Mouse (Mus musculus) T-helper 2 cell (primary cell): ENCODE data around the gene Abhd15.
"Not testable (repeated sequence)": the region's sequence is repeated elsewhere in the genome, so short reads cannot be mapped to it uniquely, and the experiment has no call there.

ENCODE experiments used
- in situ Hi-C: fragments of 300-600 bp; cut with MboI, MseI; formaldehyde crosslinking; loops from one replicate; pipeline ENCODE4 v1.15.1; 2025; ENCODE audit warnings: high pct_unique_total_duplicates

Gene Abhd15

DNA sequence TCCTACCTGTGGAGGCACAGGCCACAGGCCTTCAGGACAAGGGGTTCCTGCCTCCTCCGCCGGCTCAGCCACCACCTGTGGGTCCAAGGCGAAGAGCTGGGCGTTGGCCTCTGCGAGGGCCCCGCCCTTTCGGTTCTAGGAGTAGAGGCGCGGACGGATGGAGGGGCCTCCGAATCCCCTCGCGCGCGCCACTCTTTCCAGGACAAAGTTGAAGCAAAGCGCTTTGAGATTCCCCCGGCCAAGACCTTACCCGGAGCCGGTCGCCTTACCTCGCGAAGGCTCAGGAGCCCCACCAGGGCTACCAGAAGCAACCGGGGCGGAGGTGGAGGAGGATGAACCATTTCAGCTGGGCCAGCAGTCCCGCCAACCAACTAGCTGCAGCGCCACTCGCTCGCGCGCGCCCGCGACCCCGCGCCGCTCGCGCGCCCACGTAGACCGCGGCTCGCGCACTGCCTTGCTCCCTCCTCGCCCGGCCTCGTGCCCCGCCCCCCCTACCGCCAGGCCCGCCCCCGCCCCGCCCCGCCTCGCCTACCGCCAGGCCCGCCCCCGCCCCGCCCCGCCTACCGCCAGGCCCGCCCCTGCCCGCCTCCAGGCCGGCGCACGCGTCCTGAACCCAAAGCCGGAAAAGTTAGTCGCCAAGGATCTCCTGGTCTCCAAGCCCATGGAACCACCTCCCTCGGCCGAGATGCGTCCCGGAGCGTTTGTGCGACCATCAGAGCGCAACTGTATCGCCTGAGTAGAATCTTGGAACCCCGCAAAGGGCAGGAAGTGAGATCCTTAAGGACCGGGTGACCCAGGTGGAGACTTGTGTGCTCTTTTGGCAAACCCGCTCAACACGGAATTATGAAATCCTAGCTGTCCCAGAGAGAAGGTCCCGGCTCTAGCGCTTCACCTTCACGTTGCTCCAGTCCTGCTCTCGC lies 1.8 kb upstream of the Abhd15 start:
- in situ Hi-C loops: no loop called here

DNA sequence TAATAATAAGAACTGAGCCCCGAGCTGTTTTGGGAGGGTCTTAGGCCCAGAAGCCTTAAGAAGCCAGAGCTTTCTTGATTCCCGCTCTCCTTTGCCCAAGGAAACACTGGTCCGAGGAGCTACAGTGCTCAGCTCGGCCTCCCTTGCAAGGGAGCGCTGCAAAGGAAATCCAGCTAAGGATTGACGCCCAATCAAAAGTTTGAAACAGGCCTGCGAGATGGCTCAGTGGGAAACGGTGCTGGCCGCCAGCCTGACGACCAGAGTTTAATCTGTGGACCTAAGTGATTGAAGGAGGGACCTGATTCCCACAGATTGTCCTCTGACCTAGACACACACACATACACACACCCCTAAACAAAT lies 1.1 kb upstream of the Abhd15 start:
- in situ Hi-C loops: no loop called here

DNA sequence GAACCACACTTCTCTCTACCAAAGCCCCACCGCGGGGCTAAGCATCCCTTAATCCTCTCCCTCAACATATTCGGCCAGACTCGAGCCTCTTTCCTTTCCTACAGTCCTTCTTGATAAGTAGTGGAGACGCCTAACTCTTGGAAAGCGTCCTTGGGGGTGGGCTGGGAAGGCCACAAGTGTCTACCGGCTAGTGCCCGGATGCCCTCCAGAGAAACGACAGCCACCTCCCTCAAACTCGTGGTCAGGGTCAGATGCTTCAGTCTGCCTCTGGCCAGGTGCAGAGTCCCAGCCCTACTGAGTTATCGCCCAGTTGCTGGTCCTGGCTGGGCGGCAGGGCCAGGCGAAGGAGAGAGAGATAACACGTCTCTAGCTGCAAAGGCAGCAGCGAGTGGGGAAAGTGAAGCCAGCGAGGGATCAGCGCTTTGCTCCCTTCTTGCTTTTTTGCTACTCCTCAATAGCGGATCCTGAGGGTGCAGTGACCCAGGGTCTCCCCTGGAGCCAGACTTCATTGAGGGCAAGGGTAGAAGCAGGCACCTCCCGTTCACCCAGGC lies 565 bp upstream of the Abhd15 start:
- in situ Hi-C loops: no loop called here

DNA sequence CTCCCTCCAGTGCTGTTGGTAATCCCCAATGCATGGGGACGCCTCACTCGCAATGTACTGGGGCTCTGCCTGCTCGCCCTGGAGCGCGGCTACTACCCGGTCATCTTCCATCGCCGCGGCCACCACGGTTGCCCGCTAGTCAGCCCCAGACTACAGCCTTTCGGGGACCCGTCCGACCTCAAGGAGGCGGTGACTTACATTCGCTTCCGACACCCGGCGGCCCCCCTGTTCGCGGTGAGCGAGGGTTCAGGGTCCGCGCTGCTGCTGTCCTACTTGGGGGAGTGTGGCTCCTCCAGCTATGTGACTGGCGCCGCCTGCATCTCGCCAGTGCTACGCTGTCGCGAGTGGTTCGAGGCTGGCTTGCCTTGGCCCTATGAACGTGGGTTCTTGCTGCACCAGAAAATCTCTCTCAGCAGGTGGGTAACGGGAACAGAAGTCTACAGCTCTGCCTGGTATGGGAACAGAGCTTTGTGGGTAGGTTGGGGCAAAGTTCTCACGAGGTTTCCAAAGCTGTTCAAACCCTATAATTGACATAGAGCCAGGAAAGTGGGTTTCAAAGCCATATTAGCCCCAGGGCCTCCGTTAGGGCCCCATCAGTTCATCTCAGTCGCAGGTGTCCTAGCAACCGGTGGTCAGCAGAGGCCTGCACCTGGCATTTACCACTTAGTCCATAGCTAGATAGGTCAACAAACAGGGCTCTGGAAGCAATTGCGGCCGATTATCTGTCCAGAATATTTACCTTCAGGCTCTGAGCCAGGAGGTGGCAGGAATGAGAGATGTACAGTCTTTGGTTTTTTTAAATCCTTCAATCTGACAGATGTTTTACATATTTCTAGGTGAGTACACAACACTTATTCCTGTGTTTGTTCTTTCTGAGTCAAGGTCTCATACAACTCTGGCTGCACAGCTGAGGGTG lies 974 bp downstream of the Abhd15 start, which contains the start of gene Trp53i13:
TSS of gene Trp53i13 (minus strand) at position 344 of the 916 bp plus-strand sequence.
- in situ Hi-C loops: no loop called here

DNA sequence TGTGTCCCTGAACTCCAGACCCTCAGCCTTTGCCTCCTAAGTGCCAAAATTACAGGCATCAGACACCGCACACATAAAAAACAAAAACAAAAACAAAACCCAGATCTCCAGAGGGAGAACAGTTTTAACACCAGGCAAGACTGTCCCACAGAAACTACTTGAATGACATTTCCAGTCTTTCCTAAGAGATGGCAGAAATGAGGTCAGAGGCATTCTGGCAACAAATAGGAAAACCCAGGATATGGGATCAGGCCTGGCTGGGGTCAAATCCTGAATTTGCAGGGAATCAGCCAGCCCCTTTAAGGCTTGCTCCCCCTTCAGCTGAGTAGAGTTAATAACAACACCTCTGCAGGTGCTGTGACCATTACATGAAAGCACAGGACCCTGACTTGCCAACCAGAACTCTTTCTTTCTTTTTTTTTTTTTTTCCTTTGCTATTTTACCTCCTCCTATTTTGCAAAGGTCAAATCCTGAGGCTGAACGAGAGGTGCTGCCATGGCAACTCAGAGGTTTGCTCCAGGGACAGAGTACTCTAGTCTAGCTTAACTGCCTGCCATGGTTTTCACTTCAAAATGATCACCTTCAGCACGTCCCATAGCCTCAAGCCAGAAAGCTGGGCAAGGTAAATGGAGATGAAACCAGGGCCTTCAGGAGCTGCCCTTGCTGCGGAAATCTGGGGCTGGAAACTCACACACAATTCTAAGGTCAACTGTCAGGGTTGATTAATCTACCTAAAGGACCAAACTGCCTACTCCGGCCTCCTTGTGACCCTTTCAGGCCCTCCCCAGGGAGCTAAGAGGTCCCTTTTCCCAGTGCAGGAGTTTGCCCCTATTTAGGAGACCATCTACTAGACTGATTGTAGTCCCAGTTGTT lies 1.9 kb downstream of the Abhd15 start:
- in situ Hi-C loops: no loop called here

DNA sequence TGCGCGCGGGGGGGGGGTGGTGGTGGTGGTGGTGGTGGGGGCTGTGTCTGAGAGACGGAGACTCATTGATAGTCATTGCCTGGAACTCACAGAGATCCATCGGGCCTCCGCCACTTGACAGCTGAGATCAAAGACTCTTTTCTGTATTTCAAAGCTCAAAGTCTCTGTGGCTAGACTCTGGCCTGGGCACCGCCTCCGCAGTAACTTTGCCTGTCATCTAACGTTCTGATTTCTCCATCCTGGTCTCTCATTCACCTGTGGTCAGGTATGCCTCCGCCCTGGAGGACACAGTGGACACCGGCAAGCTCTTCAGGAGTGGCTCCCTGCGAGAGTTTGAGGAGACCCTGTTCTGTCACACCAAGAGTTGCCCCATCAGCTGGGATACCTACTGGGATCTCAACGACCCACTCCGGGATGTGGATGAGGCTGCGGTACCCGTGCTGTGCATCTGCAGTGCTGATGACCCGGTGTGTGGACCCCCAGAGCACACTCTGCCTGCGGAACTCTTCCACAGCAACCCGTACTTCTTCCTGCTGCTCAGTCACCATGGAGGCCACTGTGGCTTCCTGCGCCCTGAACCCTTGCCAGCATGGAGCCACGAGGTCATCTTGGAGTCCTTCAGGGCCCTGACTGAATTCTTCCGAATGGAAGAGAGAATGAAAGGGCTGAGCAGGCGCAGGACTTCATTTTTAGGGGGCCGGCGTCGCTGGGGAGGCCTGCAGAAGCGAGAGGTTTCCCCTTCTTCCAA lies 3.3 kb downstream of the Abhd15 start:
- in situ Hi-C loops: no loop called here

DNA sequence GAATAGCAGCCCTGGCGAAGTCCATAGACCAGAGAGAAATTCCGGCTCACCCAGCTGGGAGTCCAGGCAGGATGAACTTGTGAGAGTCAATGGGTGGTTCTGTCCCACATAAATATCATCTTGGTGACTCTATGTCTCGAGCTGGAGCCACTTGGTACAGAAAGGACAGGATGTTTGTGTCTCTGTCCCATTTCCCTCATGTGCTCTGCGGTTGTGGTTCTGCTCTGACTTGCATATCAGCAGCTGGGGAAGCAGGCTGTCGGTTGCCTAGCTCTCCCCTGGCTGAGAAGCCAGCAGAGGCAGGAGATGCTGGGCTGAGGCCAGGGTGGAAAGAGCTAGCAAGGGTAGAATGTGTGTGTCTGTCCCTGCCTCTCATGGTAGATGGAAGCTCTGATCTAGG lies 4.1 kb downstream of the Abhd15 start, which contains the start of gene Gm10392:
TSS of gene Gm10392 (minus strand) at position 156 of the 400 bp plus-strand sequence.
- in situ Hi-C loops: no loop called here

DNA sequence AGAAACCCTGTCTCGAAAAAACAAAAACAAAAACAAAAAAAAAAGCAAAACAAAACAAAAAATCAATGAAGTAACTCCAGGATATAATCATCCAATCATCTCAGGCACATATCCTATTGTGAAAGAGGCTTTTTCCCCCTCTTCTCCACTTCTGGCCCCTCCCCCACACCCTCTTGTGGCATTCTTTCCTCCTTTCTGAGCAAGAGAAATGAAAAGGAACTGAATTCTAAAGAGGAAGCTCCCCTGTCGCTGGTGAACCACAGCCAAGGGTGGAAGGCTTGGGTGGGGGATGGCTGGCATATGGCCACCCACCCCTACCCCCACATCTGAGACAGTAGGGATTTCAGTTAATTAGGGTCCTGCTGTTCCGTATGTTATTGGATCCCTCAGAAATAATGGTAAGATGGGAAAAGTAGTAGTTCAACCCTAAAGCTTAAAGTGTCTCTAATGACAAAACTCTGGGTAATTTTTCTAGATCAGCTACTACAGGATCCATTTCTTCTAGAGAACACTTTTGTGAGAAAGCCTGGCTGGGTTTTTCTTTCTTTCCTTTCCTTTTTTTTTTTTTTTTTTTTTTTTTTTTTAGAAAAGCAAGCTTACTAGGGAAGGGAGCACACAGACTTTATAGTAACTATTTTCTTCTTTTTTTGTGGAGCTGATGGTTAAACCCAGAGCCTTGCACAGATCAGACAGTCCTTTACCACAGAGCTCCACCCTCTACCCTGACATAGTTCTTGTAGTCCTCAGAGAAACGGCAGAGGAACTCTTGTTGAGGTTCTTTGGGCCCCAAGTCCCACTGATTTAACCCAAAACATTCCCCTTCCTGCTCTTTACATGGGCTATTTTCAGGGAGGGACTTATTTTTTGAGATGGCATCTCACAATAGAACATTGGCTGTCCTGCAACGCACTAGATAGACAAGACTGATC lies 5.9 kb downstream of the Abhd15 start:
- in situ Hi-C loops: loop anchor here (5.0 kb wide), 1 partner anchor 91 kb away; no protein-coding TSS in a partner anchor

DNA sequence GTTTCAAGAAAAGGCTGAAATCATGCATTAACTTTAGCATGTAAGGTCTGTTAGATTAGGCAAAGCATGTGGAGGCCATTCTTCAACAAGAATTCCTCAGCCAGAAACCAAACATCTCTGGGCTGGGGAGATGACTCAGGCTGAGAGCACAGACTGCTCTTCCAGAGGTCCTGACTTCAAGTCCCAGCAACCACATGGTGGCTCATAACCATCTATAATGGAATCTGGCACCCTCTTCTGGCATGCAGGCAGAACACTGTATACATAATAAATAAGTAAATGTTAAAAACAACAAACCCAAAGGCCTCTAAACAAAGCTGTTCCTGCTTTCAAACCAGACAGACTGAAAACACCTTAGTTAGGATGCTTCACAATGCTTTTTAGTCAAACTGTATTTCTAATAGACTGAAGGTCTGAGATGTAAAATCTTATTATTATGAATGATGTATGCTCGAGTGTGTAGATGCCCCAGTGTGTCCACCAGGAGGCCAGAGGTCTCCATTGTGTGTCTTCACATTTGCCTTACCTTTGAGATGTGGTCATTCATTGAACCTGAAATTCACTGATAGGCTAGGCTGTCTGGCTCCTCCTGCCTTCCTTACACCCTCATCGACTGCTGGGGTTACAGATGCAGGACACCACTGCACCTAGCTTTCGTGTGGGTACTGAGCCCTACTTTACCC lies 11.0 kb downstream of the Abhd15 start:
- in situ Hi-C loops: no loop called here

DNA sequence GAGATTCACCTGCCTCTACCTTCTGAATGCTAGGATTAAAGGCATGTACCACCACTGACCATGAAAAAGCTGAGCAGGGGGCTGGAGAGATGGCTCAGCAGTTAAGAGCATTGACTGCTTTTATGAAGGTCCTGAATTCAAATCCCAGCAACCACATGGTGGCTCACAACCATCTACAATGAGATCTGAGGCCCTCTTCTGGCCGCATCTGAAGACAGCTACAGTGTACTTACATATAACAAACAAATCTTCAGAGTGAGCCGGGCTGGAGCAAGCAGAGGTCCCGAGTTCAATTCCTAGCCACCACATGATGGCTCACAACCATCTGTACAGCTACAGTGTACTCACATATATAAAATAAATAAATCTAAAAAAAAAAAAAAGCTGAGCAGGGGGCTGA lies 13.5 kb downstream of the Abhd15 start:
- in situ Hi-C loops: not testable (repeated sequence)

DNA sequence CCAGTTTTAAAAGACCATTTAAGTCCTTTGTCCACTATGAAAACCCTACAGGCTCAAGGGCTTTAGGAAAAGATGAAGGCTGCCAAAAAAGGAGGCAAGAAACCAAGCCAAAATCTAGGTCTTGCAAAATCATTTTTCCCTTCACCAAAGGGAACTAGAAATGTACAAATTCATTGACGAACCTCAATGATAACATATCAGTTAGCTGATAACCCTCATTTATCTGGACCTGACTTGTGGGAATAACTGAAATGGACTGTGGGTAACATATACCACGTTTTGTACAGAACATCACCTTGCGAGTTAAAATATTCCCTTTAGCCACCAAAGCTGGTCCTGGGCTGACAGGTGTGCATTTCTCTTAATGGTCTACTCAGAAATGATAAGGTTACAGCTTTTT lies 14.7 kb downstream of the Abhd15 start:
- in situ Hi-C loops: no loop called here

DNA sequence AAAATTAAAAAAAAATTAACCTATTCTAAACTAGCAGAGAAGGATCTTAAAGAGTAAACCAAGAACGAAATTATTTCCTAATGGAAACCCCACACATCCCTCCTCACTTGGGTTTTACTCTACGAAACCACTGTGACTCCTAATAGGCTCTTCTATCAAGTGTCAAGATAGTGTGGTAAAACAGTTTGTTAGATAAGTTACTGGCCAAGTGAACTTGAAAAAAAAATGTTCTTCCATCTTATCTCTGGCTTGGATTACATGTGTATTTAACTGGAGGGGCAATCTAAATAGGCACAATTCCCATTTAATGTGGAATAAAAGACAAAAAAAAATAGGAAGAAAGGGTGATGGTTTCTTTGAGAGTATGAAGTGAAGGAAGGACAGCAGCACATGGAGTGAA lies 15.9 kb downstream of the Abhd15 start:
- in situ Hi-C loops: no loop called here

DNA sequence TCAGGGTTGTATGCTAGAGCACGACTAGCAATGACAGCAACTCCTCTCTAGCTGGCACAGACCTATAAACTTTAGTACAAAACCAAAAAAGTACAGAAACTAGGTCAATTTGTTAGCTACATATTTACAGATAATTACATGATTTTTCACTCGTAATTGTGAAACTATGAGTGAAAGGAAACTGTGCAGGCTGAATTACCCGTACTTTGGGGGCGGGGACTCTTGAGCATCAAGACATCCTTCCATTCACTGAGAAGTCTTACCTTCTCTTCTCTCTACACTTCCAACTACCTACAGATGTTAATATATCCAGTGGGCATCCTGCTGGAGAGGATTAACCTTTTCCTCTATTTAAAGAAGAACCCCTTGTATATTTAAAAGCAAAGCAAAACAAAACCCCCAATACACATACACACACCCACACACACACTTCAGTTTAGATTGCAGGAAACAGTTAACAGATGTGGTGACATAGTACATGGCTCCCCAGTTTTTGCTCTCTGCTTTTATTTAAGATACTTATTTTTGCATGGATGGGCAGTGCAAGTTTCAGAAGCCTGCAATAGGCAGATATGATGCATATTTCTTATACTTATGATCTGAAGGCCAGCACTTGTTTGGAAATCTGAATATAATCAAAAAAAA lies 17.4 kb downstream of the Abhd15 start:
- in situ Hi-C loops: no loop called here

DNA sequence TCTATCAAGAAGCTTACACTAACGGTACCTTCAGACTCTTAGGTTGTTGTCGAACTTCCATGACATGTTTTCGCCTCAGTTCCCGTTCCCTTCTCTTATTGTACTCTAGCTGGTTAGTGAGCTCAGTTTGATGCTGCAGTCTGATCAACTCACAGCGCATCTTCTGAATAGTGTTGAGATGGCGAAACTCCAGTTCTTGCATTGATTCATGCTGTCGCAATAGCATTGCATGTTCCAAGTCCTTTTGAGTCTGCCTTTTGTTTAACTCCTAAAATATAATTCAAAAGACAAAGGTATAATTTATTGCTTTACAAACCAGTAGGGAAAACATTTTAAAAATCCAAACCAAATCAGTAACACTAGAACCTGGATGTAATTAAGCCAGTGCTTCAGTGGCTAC lies 30.3 kb downstream of the Abhd15 start:
- in situ Hi-C loops: no loop called here

DNA sequence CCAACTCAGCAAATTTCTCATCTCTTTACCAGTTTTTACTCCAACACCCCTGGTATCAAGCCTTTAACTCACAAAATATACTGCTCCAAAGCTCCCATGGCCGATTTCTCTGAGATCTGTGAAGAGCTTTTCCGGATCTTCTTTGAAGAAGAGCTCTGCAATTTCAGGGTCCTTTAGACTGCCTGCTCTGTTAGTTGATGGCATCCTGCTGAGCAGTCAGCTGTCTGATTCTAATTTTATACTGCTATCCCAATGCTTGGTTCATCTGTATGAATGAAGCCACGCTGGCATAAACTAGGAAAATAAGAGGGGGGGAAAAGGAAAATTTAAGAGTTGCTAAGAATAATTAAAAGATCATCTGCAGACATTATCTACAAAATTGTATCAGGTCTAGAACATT lies 70.3 kb downstream of the Abhd15 start:
- in situ Hi-C loops: no loop called here
